Mouse (Mus musculus) heart, adult 9 months (tissue): ENCODE data around the gene Rps12-ps3.

ENCODE experiments used
- DNase-seq, 2 experiments: peaks; one replicate each; pipeline ENCODE4 v3.0.0; 2022; ENCODE audit warnings: low spot score in 2 of 2

Rps12-ps3 gene

DNA sequence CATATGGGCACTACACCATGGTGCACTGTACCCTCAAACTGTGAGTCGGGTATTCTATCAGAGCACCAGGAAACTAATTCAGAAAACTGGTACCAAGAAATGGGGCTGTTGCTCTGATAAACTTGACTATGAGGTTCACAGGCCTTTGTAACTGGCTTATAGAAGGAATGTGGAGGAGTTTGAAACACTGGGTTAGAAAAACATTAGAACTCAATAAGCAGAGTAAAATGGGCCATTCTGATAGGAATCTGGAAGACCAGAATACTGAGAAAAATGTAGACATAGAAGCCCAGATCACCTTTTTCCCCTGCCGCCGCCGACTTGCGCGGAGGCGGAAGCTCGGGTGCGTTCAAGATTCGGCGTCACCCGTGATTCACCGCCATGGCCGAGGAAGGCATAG is at the start of gene Rps12-ps3:
Gene Rps12-ps3 (plus strand): TSS at position 301 of the 400 bp plus-strand sequence.
- no peak for DNase-seq

DNA sequence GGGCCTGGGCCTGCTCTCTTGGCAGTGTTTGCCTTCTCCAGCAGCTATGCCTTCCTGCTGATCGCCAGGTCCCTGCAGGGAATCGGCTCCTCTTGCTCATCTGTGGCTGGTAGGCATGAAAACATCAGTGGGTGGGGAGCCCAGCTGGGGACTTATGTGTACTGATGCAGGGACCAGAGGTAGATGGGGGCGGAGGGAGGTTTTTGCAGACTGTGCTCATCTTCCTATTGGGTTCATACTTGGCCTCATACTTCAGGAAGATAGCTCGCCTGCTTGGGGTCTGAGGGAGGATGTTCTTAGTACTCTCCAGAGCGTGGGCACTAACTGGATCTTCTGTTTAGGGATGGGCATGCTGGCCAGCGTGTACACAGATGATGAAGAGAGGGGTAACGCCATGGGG is 48.9 kb upstream of the Rps12-ps3 start:
- DNase-seq: no peak

DNA sequence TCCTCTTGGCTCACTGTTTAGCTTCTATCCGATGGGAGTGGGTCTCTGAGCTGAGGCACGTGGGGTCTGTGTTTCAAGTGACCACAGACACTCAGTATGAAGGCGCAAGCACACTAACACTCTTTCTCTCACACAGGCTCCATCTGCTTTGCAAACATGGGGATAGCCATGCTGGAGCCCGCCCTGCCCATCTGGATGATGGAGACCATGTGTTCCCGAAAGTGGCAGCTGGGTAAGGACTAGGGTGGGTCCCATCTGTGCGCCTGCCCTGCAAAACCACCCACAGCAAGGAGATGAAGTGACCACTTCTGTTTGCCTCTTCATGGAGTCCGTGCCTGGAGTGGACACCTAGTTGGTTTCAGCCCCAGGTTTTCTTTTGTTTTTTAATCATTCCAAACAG is 45.7 kb upstream of the Rps12-ps3 start:
- DNase-seq: no peak

- DNase-seq: peak; percentile 1 to 11
These were observed 41.2 kb upstream of the Rps12-ps3 start for GRCm38 (mm10) chr19:59280841-59281240.

- no peak for DNase-seq
These were observed 40.1 kb upstream of the Rps12-ps3 start for GRCm38 (mm10) chr19:59282001-59282400.

DNA sequence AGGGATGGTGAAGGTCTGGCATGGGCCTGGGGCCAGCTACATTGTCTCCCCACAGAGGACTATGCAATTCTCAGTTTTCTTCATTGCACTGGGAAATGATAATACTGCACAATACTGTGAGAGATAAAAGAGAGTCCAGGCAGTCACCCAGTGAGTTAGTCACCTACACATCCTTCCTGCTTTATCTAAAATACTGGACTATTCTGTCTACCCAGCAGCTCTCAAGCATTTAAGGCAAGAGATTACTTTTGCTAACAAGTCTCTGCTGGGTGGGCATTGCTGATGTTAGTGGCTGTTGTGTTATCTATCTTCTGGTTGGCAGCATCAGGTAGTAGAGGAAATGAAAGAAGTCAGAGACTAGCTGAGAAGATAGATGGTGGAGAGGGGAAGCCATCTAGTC is 33.0 kb upstream of the Rps12-ps3 start:
- no peak for DNase-seq

- no peak for DNase-seq
These were observed 32.3 kb upstream of the Rps12-ps3 start for GRCm38 (mm10) chr19:59289811-59290210.

- DNase-seq: no peak
These were observed 29.8 kb upstream of the Rps12-ps3 start for GRCm38 (mm10) chr19:59292183-59292839.

- DNase-seq: no peak
These were observed 6.8 kb upstream of the Rps12-ps3 start for GRCm38 (mm10) chr19:59315308-59315707.

DNA sequence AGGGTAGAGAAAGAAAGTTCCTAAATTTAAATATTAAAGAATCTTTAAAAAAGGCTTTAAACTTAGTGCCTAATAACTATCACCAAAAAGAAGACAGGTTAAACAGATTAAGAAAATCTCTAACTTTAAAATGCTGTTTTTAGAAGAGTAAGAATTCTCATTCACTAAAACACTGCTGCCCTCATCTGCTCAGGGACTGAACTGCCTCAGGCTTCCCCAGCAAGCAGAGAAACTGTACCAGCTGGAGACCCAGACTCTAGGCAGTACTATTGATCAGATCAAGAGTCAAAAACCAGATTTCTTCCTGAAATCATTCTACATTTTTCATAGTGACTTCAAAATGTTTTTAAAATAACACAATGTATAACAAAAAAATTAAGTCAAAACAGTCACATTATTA is 5.5 kb upstream of the Rps12-ps3 start:
- no peak for DNase-seq

GRCm38 (mm10) chr19:59330816-59331225 is 8.7 kb downstream of the Rps12-ps3 start:
- no peak for DNase-seq

- DNase-seq: no peak
These were observed 14.6 kb downstream of the Rps12-ps3 start for GRCm38 (mm10) chr19:59336655-59337054.

DNA sequence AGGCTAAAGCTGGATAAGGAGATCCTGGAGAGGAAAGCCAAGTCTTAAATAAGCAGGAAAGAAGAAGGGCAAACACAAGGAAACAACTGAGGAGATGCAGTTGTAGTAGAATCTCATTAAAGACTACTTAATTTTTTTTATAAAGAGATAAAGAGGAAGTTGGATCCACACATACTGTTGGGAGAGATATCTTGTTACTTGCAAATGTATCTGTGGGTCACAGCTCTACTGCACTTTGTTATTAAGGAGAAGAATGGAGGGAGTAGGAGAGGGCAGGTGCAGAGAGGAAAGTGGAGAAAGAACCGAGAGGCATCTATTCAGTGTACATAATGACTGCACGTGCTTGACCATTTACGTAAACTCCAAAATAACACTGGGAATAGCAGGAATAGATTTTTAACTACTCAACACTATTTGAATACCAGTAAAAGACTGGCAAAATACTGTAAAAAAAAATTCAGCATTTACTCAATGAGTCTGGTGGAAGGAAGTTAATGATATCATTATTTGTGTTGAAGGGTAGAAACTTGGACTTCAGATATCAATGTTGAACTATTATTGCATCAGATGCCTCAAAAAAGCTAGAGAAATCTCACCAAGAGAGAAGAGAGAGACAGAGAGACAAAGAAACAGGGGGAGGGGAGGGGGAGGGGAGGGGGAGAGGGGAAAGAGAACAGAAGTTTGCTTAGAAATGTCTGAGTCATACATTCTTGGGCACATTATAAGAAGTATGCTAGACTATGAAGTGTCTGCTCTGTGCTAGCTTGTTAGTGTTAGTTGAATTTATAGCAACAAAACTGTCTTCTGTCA is 16.0 kb downstream of the Rps12-ps3 start:
- DNase-seq: no peak

GRCm38 (mm10) chr19:59339908-59340307 is 17.8 kb downstream of the Rps12-ps3 start:
- DNase-seq: no peak

GRCm38 (mm10) chr19:59342964-59343363 is 20.9 kb downstream of the Rps12-ps3 start:
- no peak for DNase-seq

DNA sequence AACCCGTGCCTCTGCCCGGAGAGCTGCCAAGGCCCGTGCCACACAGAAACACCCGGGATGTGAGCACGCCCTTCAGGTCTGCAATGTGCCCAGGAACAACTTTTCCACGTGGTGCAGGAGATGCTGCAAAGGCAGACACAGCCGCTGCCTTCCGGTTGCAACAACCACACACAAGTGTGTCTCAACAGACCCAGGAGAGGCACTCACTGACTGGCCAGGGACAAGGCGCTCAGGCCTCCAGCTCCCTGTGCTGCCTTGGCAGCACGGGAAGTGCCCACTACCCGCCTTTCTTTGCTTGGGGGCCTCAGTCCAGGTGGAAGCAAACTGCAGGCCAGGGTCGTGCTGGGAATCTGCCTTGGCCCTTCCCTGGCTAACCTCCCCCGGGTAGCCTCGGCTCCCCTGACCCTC is 22.2 kb downstream of the Rps12-ps3 start:
- peak; percentile 15 for DNase-seq

GRCm38 (mm10) chr19:59345081-59345657 is 23.1 kb downstream of the Rps12-ps3 start:
- peak; percentile 37 to 48 for DNase-seq

DNA sequence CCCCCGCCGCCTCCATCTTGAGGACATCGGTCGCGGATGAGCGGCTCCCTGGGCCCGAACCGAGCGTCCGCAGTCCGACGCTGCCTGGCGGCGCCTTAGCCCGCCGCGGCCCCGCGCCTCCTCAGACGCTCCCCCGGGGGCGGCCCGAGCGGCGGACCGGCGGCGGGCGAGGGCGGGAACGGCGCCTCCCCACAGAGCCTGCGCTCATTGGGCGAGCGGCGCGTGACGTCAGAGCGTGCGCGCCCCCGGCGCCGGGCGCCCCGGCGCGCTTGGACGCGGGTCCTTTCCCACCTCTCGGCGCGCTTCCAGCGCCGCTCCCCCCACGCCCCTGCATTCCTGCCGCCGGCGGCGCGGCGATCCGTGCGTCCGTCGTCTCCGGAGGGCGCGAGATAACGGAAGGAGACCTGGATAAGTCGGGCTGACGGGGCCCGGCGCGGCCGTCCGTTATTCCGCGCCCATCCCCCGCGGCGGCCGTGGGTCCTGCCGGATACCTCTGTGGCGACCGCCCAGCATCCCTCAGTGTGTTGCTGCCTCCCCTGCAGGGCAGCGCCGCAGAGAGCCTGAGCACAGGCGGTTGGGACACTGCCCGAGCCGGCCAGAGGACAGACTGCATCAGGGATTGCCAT is 23.7 kb downstream of the Rps12-ps3 start, which contains the start of gene Pdzd8:
Gene Pdzd8 (minus strand): TSS at position 123 of the 626 bp plus-strand sequence.
- DNase-seq: peak; percentile 89 to 91

GRCm38 (mm10) chr19:59346325-59346724 is 24.2 kb downstream of the Rps12-ps3 start:
- no peak for DNase-seq

DNA sequence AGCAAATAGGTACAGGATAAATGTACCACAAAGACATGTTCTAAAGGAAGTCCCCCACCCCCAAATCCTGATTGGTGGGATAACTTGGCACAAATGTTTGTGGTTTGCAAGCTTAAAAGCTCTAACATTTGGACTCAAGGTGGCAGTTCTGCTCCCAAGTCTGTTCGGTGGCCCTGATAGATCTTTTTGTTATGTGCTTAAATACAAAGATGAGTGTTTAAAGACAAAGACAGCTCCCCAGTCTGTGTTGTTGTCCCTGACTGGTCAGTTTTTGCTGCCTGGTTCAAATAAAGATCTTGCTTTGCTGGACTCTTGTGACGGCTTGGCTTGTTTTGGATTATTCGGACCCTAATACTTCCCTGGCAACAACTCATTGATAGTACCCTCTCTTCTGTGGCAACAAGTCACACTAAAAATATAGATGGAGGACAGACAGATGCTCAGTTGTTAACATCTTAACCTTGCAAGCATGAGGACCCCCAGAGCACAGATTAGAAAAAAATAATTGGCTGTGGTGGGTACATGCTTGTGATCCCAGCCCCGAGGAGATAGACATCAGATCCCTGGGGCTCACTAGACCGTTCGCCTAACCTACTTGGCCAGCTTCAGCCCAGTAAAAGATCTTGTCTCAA is 27.4 kb downstream of the Rps12-ps3 start:
- DNase-seq: no peak

GRCm38 (mm10) chr19:59350273-59350903 is 28.3 kb downstream of the Rps12-ps3 start:
- no peak for DNase-seq
